Mouse (Mus musculus) heart, postnatal 0 days (tissue): ENCODE data around the gene Parva.

Experiments used
- CTCF ChIP-seq: IDR thresholded peaks from 2 replicates; pipeline ENCODE4 v1.5.1; 2016; ENCODE audit warnings: antibody characterized with exemption, control low read depth, low read depth
- EP300 ChIP-seq: IDR thresholded peaks from 2 replicates; pipeline ENCODE4 v1.6.1; 2016; ENCODE audit warnings: antibody characterized with exemption, low read depth

GRCm38 (mm10) chr7:112498591-112499301 lies 71.4 kb downstream of the Parva start:
- no peak for TF ChIP-seq CTCF
- no peak for TF ChIP-seq EP300
